Mouse (Mus musculus) thymus, adult 18-20 months (tissue): ENCODE results near the gene Wwc2.
"Not testable (repeated sequence)": the region's sequence is repeated elsewhere in the genome, so short reads cannot be mapped to it uniquely, and the experiment has no call there.

Source experiments
- DNase-seq, 2 experiments: peaks; one replicate each; pipeline ENCODE4 v3.0.0; 2022; ENCODE audit warnings: mixed read lengths in 2 of 2

Wwc2 gene

GRCm38 (mm10) chr8:47833944-47834343 is 156.8 kb downstream of the Wwc2 start:
- no peak for DNase-seq

GRCm38 (mm10) chr8:47832616-47833015 is 158.1 kb downstream of the Wwc2 start:
- DNase-seq = no peak

GRCm38 (mm10) chr8:47826911-47827310 is 163.8 kb downstream of the Wwc2 start:
- DNase-seq = no peak

- no peak for DNase-seq
Observed at GRCm38 (mm10) chr8:47825596-47825995, 165.1 kb downstream of the Wwc2 start.

DNA sequence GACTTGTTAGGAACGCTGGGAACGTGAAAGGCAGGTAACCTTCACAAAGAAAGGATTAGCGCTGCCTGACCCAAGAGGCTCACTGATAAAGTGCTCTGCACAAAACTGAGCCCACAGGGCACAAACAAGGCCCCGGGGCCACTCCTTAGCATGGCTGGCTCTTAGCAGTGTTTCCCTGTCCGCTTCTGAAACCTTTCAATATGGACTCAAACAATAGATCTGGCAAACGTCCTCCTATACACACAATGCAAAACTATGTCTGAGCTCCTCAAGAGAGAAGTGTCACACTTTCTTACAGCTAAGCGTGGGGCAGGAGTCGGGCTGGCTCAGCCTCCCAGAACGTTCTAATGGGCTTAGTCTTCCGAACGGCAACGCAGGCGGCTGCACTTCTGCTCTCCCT is 166.5 kb downstream of the Wwc2 start, which contains the start of gene Cldn22:
TSS of gene Cldn22 (plus strand) at position 301 of the 400 bp plus-strand sequence.
- no peak for DNase-seq

DNA sequence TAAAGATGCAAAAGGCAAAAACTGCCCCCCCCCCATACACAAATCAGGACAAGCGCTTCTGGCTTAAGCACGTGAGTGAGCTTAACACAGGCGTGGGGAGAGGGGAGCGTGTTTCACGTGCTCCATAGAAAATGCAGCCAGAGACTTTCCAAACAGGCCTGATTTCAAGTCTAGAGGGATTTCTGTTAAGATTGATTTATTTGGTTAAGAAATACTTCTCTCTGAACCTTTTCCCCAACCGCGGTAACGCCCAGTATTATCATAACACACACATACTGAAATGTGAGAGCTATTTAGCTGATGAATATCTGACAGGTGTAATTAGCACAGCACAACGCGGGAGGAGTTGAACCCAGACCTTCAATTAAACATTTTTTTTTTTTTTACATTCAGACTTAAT is 166.9 kb downstream of the Wwc2 start:
- DNase-seq = no peak

GRCm38 (mm10) chr8:47822541-47822940 is 168.2 kb downstream of the Wwc2 start:
- not testable (repeated sequence) for DNase-seq

- no peak for DNase-seq
Observed at GRCm38 (mm10) chr8:47821843-47822242, 168.9 kb downstream of the Wwc2 start, which contains the start of gene Cldn24. Cldn24 (plus strand) TSS chr8:47822143.

- no peak for DNase-seq
Observed at GRCm38 (mm10) chr8:47820914-47821772, 169.6 kb downstream of the Wwc2 start.

DNA sequence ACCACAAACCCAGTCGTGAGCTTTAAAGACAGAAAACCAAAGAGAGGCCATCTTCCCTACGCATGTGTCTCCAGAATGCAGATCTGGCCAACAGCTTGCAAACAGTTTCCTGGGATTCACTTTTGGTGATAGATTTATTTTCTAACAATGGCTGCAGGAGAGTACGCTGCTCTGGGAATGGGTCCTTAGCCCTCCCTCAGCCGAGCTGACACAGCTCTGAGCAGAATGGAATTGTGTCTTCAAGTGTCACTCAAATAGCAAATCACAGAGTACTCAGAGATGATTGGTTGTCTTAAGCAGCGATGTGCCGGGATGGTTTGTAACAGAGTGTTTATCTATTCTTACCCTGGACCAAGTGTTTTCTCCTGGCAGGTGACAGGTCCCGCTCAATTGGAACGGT is 171.7 kb downstream of the Wwc2 start:
- DNase-seq = no peak

DNA sequence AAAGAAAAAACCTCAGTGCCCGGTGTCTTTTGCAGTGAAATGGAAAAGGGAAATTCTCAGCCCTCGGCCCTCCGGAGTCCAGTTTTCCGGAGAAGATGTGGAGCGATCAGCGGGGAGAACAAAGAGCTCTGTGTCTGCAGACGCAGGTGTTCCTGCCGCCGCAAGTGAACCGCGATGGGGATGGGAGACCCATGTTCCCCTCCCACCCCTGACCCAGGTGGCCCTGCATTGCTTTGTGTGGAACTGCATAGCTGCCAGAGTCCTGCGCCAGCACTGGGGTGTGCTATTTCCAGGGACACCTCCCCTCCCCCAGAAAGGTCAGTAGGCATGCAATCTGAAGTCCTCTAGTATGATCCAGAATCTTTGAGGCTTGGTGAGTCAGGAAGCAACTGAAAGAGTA is 179.5 kb downstream of the Wwc2 start:
- no peak for DNase-seq

DNA sequence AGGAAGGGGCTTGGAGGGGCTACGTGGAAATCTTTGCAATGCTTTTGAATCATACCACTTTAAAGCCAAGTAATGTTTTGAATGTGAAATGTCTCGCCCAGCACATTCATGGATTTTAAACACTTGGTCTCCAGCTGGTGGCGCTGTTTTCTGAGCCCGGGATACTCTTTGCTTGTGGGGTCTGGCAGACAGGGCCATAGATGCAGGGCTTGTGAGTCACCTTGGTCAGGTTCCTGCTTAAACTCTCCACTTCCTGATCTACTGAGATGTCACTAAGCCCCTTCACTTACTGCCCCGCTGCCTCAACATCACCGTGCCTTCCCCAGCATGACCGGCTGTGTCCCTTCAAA is 180.1 kb downstream of the Wwc2 start:
- no peak for DNase-seq

GRCm38 (mm10) chr8:47809970-47810665 is 180.6 kb downstream of the Wwc2 start:
- no peak for DNase-seq

GRCm38 (mm10) chr8:47804262-47804661 is 186.5 kb downstream of the Wwc2 start:
- no peak for DNase-seq

- DNase-seq = no peak
Observed at GRCm38 (mm10) chr8:47802349-47802748, 188.4 kb downstream of the Wwc2 start.

DNA sequence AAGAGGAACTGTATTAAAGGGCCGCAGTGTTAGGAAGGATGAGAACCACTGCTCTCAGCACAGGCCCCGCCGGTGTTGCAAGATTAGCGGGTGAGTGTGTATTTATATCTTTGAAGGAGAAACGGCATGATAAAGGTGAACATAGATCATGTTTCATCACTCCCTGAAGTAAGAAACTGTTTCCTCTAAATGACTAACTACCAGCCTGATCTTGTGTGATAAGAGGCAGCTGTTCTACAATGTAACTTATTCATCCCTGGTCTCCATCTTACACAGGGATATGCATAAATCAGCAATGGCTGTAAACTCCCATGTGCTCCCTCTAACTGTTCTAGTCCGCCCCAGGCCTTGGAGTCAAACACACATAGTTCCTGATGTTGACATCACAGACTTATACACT is 191.3 kb downstream of the Wwc2 start:
- no peak for DNase-seq

DNA sequence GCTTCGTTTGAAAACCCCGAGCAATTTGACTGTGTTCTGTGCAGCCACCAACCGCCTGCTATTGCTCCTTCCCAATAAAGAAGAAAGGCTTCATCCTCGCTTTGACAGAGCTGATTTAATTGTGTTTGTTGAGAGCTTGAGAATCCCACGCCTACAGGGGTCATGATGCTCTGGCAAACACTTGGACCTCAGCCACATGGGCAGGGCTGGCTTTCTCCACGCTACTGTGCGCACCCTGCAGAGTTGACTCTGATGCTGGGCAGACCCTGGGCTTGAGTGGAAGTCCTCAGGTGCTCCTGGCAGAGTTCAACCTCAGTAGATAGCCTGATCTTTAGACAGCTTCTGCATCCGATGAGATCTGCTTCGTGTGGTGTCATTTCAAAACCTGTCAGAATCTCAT is 198.7 kb downstream of the Wwc2 start:
- no peak for DNase-seq

- no peak for DNase-seq
Observed at GRCm38 (mm10) chr8:47787705-47788104, 203.0 kb downstream of the Wwc2 start.

DNA sequence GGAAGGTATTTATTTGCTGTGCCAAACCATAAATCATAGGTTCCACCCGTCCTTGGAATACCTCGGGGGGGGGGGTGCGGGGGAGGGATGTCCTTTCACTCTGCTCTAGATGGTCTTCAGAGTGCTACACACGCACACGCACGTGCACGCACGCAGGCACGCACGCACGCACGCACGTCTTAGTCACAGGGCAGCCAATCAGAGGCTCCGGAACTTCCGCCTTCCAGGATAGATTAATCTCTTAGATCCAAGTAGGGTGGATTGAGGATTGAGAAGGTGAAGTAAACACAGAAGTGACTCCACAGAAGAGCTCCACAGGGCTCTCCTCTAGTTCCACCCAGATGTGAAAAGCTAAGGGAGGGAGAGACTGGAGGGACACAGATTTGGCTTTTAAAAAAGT is 204.4 kb downstream of the Wwc2 start:
- DNase-seq = no peak

GRCm38 (mm10) chr8:47784436-47784835 is 206.3 kb downstream of the Wwc2 start:
- no peak for DNase-seq

- DNase-seq = no peak
Observed at GRCm38 (mm10) chr8:47783944-47784343, 206.8 kb downstream of the Wwc2 start.

GRCm38 (mm10) chr8:47783544-47783943 is 207.2 kb downstream of the Wwc2 start:
- DNase-seq = no peak

DNA sequence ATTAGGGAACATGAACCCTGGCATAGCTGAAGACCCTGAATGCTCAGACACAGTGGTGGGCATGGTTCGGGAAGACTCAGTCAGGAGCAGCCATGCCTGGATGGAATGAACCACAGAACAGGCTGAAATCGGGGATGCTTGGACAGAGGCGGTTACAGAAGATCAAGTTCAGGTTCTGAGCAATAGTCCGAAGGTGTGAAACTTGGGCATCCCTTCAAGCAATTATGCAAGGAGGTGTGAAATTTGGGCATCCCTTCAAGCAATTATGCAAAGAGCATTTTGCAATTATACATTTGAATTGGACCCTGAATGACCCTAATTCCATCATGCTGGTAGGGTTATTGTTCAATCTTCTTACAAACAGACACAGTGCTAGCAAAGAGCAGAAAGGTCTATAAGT is 208.8 kb downstream of the Wwc2 start:
- no peak for DNase-seq

DNA sequence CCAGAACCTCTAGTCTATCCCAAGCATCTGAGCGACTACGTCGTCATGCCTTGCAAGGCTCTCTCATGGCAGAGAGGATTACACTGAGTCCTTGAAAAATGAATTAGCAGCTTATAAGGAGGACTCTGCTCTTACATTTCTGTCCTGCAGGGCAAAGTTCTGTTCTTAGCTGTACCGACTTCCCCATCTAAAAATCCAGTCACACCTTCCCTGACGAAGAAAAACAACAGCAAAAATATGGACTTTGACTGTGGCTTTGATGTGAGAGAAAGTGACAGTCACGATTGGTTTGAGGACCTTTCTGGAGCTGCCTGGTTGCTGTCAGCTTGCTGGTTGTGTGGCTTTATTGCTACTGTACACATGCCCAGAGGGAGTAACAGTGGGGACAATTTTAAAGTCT is 211.1 kb downstream of the Wwc2 start:
- no peak for DNase-seq
